Mouse (Mus musculus): Measurements from ENCODE around the gene Cryl1. TPM values are rescaled to one million over a fixed set of nuclear protein-coding genes. Genes with fewer than 3 reads are reported as not detected.
A peak's percentile ranks its signal among the peaks of the same experiment; 100 is the strongest.

Cryl1 gene
- polyA plus RNA-seq, 1 experiment from 2014 or later, result 9.2 TPM

DNA sequence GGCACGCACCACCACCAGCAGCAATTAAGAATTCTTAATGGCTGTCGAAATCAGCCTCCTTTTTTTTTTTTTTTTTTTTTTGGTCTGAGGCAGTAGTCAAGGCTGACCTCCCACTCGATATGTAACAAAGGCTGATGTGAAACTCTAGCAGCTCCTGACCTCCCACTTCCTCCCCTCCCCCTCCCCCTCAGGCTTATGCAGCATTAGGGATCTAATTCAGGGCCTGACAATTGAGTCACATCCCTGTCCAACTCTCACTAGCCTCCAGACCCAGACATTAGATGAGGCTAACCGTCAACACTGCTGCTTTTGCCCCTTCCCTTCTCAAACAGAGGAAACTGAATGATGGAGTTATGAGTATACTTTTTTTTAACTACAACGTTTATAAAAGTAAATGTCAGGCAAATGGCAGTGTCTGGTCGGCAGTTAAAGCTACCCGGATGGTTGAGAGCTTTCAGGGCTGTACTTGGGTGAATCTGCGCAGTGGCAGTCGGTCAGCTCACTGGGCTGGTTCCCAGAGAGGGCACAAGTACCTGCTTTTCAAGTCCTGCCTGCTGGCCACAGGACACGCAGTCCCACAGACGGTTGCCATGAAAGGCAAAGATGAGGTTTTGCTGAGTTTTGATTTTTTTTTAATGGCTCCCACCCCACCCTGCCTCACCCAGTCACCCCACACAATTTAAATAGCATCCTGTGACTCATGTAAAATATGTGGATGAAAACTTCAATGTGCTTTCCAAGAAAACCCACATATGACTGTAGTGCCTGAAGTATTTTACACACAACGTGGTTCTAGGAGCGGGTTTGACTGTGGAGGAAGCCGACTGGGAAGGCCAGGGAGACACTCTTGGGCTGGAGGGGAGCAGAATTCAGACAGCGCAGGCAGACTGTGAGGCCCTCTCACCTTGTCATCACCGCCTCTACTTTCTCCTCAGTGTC is 81.4 kb downstream of the Cryl1 start:
- no peak for ATAC-seq (ENCODE audit: low read depth)

DNA sequence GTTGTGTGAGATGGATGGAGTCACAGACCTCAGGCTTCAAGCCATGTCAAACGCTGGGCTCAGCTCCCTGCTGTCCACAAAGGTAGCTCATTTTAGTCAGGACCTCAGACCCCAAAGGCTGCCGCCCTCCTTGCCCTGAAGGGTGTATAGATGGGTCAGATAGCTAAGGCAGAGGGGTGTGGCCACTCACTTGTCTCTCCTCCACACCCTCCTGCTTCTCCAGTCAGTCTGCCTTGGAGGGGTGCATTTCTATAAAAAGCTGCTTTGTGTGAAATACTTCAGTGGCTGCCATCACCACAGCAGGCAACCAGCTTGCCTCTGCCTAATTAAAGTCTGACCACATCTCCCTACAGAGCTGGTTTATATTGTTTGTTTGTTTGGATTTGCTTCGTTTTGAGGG is 82.4 kb downstream of the Cryl1 start:
- Histone ChIP-seq H3K36me3 (ENCODE audit: control insufficient read depth, insufficient read depth, low read length) (no peaks in the 10 kb centered on the region), H3K9me3 (ENCODE audit: control insufficient read depth, low read length) (no peaks in the 10 kb centered on the region), H3K9ac (replicated peaks; ENCODE audit: low read depth, low read length) (no peak overlapping the region), H3K4me3 (ENCODE audit: low read depth, low read length) (no peak overlapping the region), H3K27me3 (ENCODE audit: control insufficient read depth, insufficient read depth, low read length) (no peaks in the 10 kb centered on the region), H3K4me1 (ENCODE audit: control insufficient read depth, insufficient read depth, low read length) (no peaks in the 10 kb centered on the region), H3K4me2 (ENCODE audit: low read depth, low read length) (no peak overlapping the region), H3K27ac (ENCODE audit: low read depth, low read length) (no peak overlapping the region)
- ATAC-seq (ENCODE audit: low read depth), result peak; percentile 41; the same call in 1 of the 2 replicates
- WGBS, result 48% methylated on average over 3 of the region's 3 CpGs

More for the DNA sequence above, 81.4 kb downstream of the Cryl1 start:
- Histone ChIP-seq H3K27ac (ENCODE audit: low read depth, low read length) (no peak overlapping the region), H3K4me1 (ENCODE audit: control insufficient read depth, insufficient read depth, low read length) (no peaks in the 10 kb centered on the region), H3K4me2 (ENCODE audit: low read depth, low read length) (no peak overlapping the region), H3K36me3 (ENCODE audit: control insufficient read depth, insufficient read depth, low read length) (no peaks in the 10 kb centered on the region), H3K27me3 (ENCODE audit: control insufficient read depth, insufficient read depth, low read length) (no peaks in the 10 kb centered on the region), H3K4me3 (ENCODE audit: low read depth, low read length) (no peak overlapping the region), H3K9ac (replicated peaks; ENCODE audit: low read depth, low read length) (no peak overlapping the region), H3K9me3 (ENCODE audit: control insufficient read depth, low read length) (no peaks in the 10 kb centered on the region)
- 73% methylated on average over 16 of the region's 16 CpGs for WGBS

- no peak overlapping the region for H3K9ac ChIP-seq (replicated peaks; ENCODE audit: low read depth, low read length)
- no peaks in the 10 kb centered on the region for H3K9me3 ChIP-seq (ENCODE audit: control insufficient read depth, low read length)
- no peak for ATAC-seq (ENCODE audit: low read depth)
- H3K36me3 ChIP-seq (ENCODE audit: control insufficient read depth, insufficient read depth, low read length), result no peaks in the 10 kb centered on the region
- 61% methylated on average over 7 of the region's 7 CpGs for WGBS
- H3K4me2 ChIP-seq (ENCODE audit: low read depth, low read length), result no peak overlapping the region
- H3K4me1 ChIP-seq (ENCODE audit: control insufficient read depth, insufficient read depth, low read length), result no peaks in the 10 kb centered on the region
- no peak overlapping the region for H3K27ac ChIP-seq (ENCODE audit: low read depth, low read length)
- no peaks in the 10 kb centered on the region for H3K27me3 ChIP-seq (ENCODE audit: control insufficient read depth, insufficient read depth, low read length)
- H3K4me3 ChIP-seq (ENCODE audit: low read depth, low read length), result no peak overlapping the region
Observed at GRCm38 (mm10) chr14:57315551-57315950, 82.8 kb downstream of the Cryl1 start.

GRCm38 (mm10) chr14:57301600-57302230 is 96.6 kb downstream of the Cryl1 start:
- Histone ChIP-seq H3K9ac (replicated peaks; ENCODE audit: low read depth, low read length) (no peak overlapping the region), H3K27me3 (ENCODE audit: control insufficient read depth, insufficient read depth, low read length) (no peaks in the 10 kb centered on the region), H3K36me3 (ENCODE audit: control insufficient read depth, insufficient read depth, low read length) (no peaks in the 10 kb centered on the region), H3K27ac (ENCODE audit: low read depth, low read length) (no peak overlapping the region), H3K4me1 (ENCODE audit: control insufficient read depth, insufficient read depth, low read length) (no peaks in the 10 kb centered on the region), H3K4me3 (ENCODE audit: low read depth, low read length) (no peak overlapping the region), H3K4me2 (ENCODE audit: low read depth, low read length) (no peak overlapping the region), H3K9me3 (ENCODE audit: control insufficient read depth, low read length) (no peaks in the 10 kb centered on the region)
- no peak for ATAC-seq (ENCODE audit: low read depth)
- WGBS, result 87% methylated on average over 11 of the region's 11 CpGs

DNA sequence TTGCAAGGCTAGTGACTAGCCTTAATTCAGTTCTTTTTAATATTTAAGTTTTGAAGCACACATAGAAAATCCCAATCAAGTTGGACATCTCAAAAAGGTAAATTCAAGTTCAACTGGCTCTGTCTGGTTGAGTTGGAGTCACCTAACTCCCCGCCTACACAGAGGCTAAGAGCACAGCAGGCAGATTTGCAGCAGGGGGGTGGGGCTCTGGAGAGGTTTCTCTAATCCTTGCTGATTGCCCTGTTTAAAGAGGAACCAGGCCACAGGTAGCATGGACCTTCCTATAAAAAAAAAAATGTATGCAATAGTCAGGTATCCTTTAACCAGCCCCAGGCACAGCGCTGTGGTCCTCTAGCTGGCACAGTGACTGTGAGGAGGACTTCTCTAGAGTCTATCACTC is 97.8 kb downstream of the Cryl1 start:
- no peaks in the 10 kb centered on the region for H3K27me3 ChIP-seq (ENCODE audit: control insufficient read depth, insufficient read depth, low read length)
- WGBS, result 58% methylated on average over 2 of the region's 2 CpGs
- ATAC-seq (ENCODE audit: low read depth), result no peak
- H3K4me2 ChIP-seq (ENCODE audit: low read depth, low read length), result no peak overlapping the region
- H3K36me3 ChIP-seq (ENCODE audit: control insufficient read depth, insufficient read depth, low read length), result no peaks in the 10 kb centered on the region
- no peaks in the 10 kb centered on the region for H3K9me3 ChIP-seq (ENCODE audit: control insufficient read depth, low read length)
- H3K9ac ChIP-seq (replicated peaks; ENCODE audit: low read depth, low read length), result no peak overlapping the region
- no peak overlapping the region for H3K4me3 ChIP-seq (ENCODE audit: low read depth, low read length)
- no peak overlapping the region for H3K27ac ChIP-seq (ENCODE audit: low read depth, low read length)
- no peaks in the 10 kb centered on the region for H3K4me1 ChIP-seq (ENCODE audit: control insufficient read depth, insufficient read depth, low read length)

DNA sequence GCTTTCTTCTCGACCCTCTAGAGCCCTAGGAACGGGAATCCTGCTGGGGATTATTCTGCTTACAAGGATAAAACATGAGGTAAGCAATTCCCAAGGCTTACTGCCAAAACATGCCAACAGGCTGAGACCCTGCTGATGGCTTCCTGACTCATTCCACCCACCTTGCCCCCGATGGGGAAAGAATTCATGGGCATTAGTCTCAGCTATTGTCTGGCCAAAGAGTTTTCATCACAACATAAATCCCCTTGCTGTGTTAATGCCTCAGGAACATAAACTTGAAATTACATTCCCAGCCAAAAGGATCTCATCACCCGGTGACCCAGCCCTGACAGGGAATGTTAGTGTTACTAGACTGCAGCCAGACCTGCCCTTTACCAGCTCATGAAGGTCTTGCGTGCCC is 100.7 kb downstream of the Cryl1 start:
- no peak overlapping the region for H3K9ac ChIP-seq (replicated peaks; ENCODE audit: low read depth, low read length)
- no peaks in the 10 kb centered on the region for H3K36me3 ChIP-seq (ENCODE audit: control insufficient read depth, insufficient read depth, low read length)
- H3K9me3 ChIP-seq (ENCODE audit: control insufficient read depth, low read length), result no peaks in the 10 kb centered on the region
- H3K27me3 ChIP-seq (ENCODE audit: control insufficient read depth, insufficient read depth, low read length), result no peaks in the 10 kb centered on the region
- no peak for ATAC-seq (ENCODE audit: low read depth)
- H3K4me2 ChIP-seq (ENCODE audit: low read depth, low read length), result no peak overlapping the region
- no peak overlapping the region for H3K4me3 ChIP-seq (ENCODE audit: low read depth, low read length)
- 60% methylated on average over 5 of the region's 5 CpGs for WGBS
- no peak overlapping the region for H3K27ac ChIP-seq (ENCODE audit: low read depth, low read length)
- H3K4me1 ChIP-seq (ENCODE audit: control insufficient read depth, insufficient read depth, low read length), result no peaks in the 10 kb centered on the region

- 89% methylated on average over 7 of the region's 7 CpGs for WGBS
Observed at GRCm38 (mm10) chr14:57291399-57291942, 106.9 kb downstream of the Cryl1 start.

DNA sequence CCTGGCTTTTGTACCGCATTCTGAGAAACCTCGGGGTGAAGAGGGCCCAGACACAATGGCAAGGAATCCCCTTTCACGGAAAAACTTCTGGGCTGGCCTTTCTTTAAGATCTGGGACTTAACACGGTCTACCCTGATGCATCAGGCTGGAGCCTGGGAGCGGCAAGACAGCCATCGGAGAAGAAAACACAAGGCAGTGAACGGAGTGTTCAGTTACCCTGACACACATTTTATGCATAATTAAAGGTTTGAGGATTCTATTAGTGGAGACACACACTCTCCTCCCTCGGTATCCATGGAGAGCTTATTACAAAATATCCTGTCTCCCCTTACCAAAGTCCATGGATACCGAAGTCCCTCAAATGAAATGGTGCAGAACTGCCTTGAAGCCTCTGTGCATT is 109.2 kb downstream of the Cryl1 start:
- H3K4me1 ChIP-seq (ENCODE audit: control insufficient read depth, insufficient read depth, low read length), result 0 out of 2 replicates have a peak, but pooled peaks cover 2% of the 10 kb centered on the region
- no peaks in the 10 kb centered on the region for H3K36me3 ChIP-seq (ENCODE audit: control insufficient read depth, insufficient read depth, low read length)
- WGBS, result 23% methylated on average over 9 of the region's 9 CpGs
- H3K4me2 ChIP-seq (ENCODE audit: low read depth, low read length), result no peak overlapping the region
- H3K4me3 ChIP-seq (ENCODE audit: low read depth, low read length), result no peak overlapping the region
- no peak overlapping the region for H3K9ac ChIP-seq (replicated peaks; ENCODE audit: low read depth, low read length)
- no peak overlapping the region for H3K27ac ChIP-seq (ENCODE audit: low read depth, low read length)
- no peaks in the 10 kb centered on the region for H3K9me3 ChIP-seq (ENCODE audit: control insufficient read depth, low read length)
- ATAC-seq (ENCODE audit: low read depth), result no peak
- no peaks in the 10 kb centered on the region for H3K27me3 ChIP-seq (ENCODE audit: control insufficient read depth, insufficient read depth, low read length)

More at GRCm38 (mm10) chr14:57291399-57291942, 106.9 kb downstream of the Cryl1 start:
- no peaks in the 10 kb centered on the region for H3K36me3 ChIP-seq (ENCODE audit: control insufficient read depth, insufficient read depth, low read length)
- no peaks in the 10 kb centered on the region for H3K9me3 ChIP-seq (ENCODE audit: control insufficient read depth, low read length)
- no peak for ATAC-seq (ENCODE audit: low read depth)
- no peak overlapping the region for H3K4me2 ChIP-seq (ENCODE audit: low read depth, low read length)
- H3K9ac ChIP-seq (replicated peaks; ENCODE audit: low read depth, low read length), result no peak overlapping the region
- no peak overlapping the region for H3K27ac ChIP-seq (ENCODE audit: low read depth, low read length)
- H3K4me3 ChIP-seq (ENCODE audit: low read depth, low read length), result no peak overlapping the region
- H3K27me3 ChIP-seq (ENCODE audit: control insufficient read depth, insufficient read depth, low read length), result no peaks in the 10 kb centered on the region
- 0 out of 2 replicates have a peak, but pooled peaks cover 2% of the 10 kb centered on the region for H3K4me1 ChIP-seq (ENCODE audit: control insufficient read depth, insufficient read depth, low read length)

DNA sequence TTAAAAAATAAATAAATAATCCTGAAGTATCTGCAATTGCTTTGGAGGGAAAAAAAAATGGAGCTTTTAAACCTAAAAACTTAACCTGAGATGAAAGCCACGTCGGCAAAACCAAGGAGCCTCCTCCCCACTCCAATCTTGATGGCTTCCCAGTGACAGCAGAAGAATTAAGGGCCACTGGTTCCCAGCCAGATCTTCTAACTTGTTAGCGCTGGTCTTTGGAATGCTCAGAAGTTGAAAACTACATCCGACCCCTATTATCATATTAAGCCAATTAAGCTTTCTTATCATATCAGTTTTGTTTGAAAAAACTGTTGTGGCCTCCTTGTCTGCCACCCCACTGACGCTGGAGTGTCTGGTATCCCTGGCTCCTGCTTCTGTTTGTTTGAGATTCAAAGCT is 114.5 kb downstream of the Cryl1 start:
- WGBS, result 79% methylated on average over 5 of the region's 5 CpGs
- Histone ChIP-seq H3K4me3 (ENCODE audit: low read depth, low read length) (no peak overlapping the region), H3K27me3 (ENCODE audit: control insufficient read depth, insufficient read depth, low read length) (no peaks in the 10 kb centered on the region), H3K9ac (replicated peaks; ENCODE audit: low read depth, low read length) (no peak overlapping the region), H3K4me2 (ENCODE audit: low read depth, low read length) (no peak overlapping the region), H3K36me3 (ENCODE audit: control insufficient read depth, insufficient read depth, low read length) (no peaks in the 10 kb centered on the region), H3K27ac (ENCODE audit: low read depth, low read length) (no peak overlapping the region), H3K4me1 (ENCODE audit: control insufficient read depth, insufficient read depth, low read length) (0 out of 2 replicates have a peak, but pooled peaks cover under 1% of the 10 kb centered on the region), H3K9me3 (ENCODE audit: control insufficient read depth, low read length) (no peaks in the 10 kb centered on the region)
- no peak for ATAC-seq (ENCODE audit: low read depth)
